Mouse (Mus musculus): ENCODE data around the gene Spint3. TPM values are rescaled to one million over a fixed set of nuclear protein-coding genes. Genes with fewer than 3 reads are reported as not detected.

The Spint3 gene
- total RNA-seq, 2 experiments from 2014 or later, result not detected

- DNase-seq (ENCODE audit: low spot score in 2 of 2), result peak; percentile 56 to 85
- intact Hi-C loops (cut with DNase I), result loop anchor here (1.0 to 5.0 kb wide), 3 partner anchors 16 to 101 kb away; partner anchors contain the start of genes Dbndd2 and Sys1
Measured at GRCm38 (mm10) chr2:164558426-164558825, 14.8 kb downstream of the Spint3 start.

- no peak for DNase-seq (ENCODE audit: low spot score in 2 of 2)
- intact Hi-C loops (cut with DNase I), result no loop called here
Measured at GRCm38 (mm10) chr2:164551502-164551901, 21.8 kb downstream of the Spint3 start.

GRCm38 (mm10) chr2:164550895-164551269 lies 22.4 kb downstream of the Spint3 start:
- no peak for DNase-seq (ENCODE audit: low spot score in 2 of 2)
- intact Hi-C loops (cut with DNase I), result no loop called here

GRCm38 (mm10) chr2:164549963-164550894 lies 23.0 kb downstream of the Spint3 start:
- intact Hi-C loops (cut with DNase I), result no loop called here
- peak; percentile 20 to 85 for DNase-seq (ENCODE audit: low spot score in 2 of 2)

GRCm38 (mm10) chr2:164549338-164549737 lies 23.9 kb downstream of the Spint3 start:
- intact Hi-C loops (cut with DNase I), result no loop called here

GRCm38 (mm10) chr2:164544454-164545097 lies 28.7 kb downstream of the Spint3 start:
- intact Hi-C loops (cut with DNase I), result no loop called here
- no peak for DNase-seq (ENCODE audit: low spot score in 2 of 2)

More at GRCm38 (mm10) chr2:164549338-164549737, 23.9 kb downstream of the Spint3 start:
- DNase-seq (ENCODE audit: low spot score in 2 of 2), result no peak

- intact Hi-C loops (cut with DNase I), result no loop called here
- no peak for DNase-seq (ENCODE audit: low spot score in 2 of 2)
Measured at GRCm38 (mm10) chr2:164543745-164544144, 29.5 kb downstream of the Spint3 start.

GRCm38 (mm10) chr2:164542598-164542997 lies 30.7 kb downstream of the Spint3 start:
- no peak for DNase-seq (ENCODE audit: low spot score in 2 of 2)
- intact Hi-C loops (cut with DNase I), result loop anchor here (1.0 kb wide), 1 partner anchor 16 kb away; no protein-coding TSS in a partner anchor

- intact Hi-C loops (cut with DNase I), result loop anchor here (1.0 kb wide), 1 partner anchor 16 kb away; no protein-coding TSS in a partner anchor
- peak; percentile 62 to 94 for DNase-seq (ENCODE audit: low spot score in 2 of 2)
Measured at GRCm38 (mm10) chr2:164542132-164542531, 31.1 kb downstream of the Spint3 start.

- DNase-seq (ENCODE audit: low spot score in 2 of 2), result no peak
- intact Hi-C loops (cut with DNase I), result no loop called here
Measured at GRCm38 (mm10) chr2:164540652-164541427, 32.4 kb downstream of the Spint3 start.

- intact Hi-C loops (cut with DNase I), result no loop called here
- DNase-seq (ENCODE audit: low spot score in 2 of 2), result no peak
Measured at GRCm38 (mm10) chr2:164537003-164537402, 36.3 kb downstream of the Spint3 start.

- DNase-seq (ENCODE audit: low spot score in 2 of 2), result no peak
- intact Hi-C loops (cut with DNase I), result loop anchor here (5.0 kb wide), 1 partner anchor 117 kb away; no protein-coding TSS in a partner anchor
Measured at GRCm38 (mm10) chr2:164534315-164534714, 38.9 kb downstream of the Spint3 start.

- intact Hi-C loops (cut with DNase I), result loop anchor here (5.0 kb wide), 1 partner anchor 114 kb away; no protein-coding TSS in a partner anchor
Measured at GRCm38 (mm10) chr2:164531169-164531568, 42.1 kb downstream of the Spint3 start.

GRCm38 (mm10) chr2:164528557-164528956 lies 44.7 kb downstream of the Spint3 start:
- DNase-seq (ENCODE audit: low spot score in 2 of 2), result no peak
- intact Hi-C loops (cut with DNase I), result no loop called here

More at GRCm38 (mm10) chr2:164531169-164531568, 42.1 kb downstream of the Spint3 start:
- DNase-seq (ENCODE audit: low spot score in 2 of 2), result peak; percentile 77 to 85

- no peak for DNase-seq (ENCODE audit: low spot score in 2 of 2)
- intact Hi-C loops (cut with DNase I), result loop anchor here (5.0 kb wide), 1 partner anchor 39 kb away; the partner anchor contains the start of gene Wfdc2
Measured at GRCm38 (mm10) chr2:164523301-164523773, 49.9 kb downstream of the Spint3 start.

- intact Hi-C loops (cut with DNase I), result loop anchor here (5.0 kb wide), 1 partner anchor 40 kb away; the partner anchor contains the start of gene Wfdc2
- DNase-seq (ENCODE audit: low spot score in 2 of 2), result no peak
Measured at GRCm38 (mm10) chr2:164522280-164522679, 51.0 kb downstream of the Spint3 start.

- DNase-seq (ENCODE audit: low spot score in 2 of 2), result peak in 1 of 2 experiments; percentile 77
- intact Hi-C loops (cut with DNase I), result loop anchor here (5.0 kb wide), 1 partner anchor 40 kb away; the partner anchor contains the start of gene Wfdc2
Measured at GRCm38 (mm10) chr2:164521841-164522240, 51.4 kb downstream of the Spint3 start.

- intact Hi-C loops (cut with DNase I), result loop anchor here (5.0 kb wide), 1 partner anchor 42 kb away; the partner anchor contains the start of gene Wfdc2
- no peak for DNase-seq (ENCODE audit: low spot score in 2 of 2)
Measured at GRCm38 (mm10) chr2:164520782-164521181, 52.5 kb downstream of the Spint3 start.
